Mouse (Mus musculus) hindbrain, embryonic 16.5 days (tissue): ENCODE results near the gene Gm20696. TPM values are rescaled to one million over a fixed set of nuclear protein-coding genes. Genes with fewer than 3 reads are reported as not detected.

ENCODE experiments used
- ATAC-seq: fragments of 200-750 bp; cut with Nextera tagmentation; 2 replicates; pipeline ENCODE4 v1.8.0; 2017; ENCODE audit warnings: moderate TSS enrichment, moderate library complexity
- H3K27ac ChIP-seq: fragments of 300-500 bp; sonication (generic); 2 replicates; pipeline ENCODE4 v1.5.1; 2014; ENCODE audit warnings: low read depth, mild to moderate bottlenecking, control low read depth, low read length, moderate library complexity
- H3K27me3 ChIP-seq: fragments of 300-500 bp; sonication (generic); replicated peaks from 2 replicates; pipeline ENCODE4 v1.6.1; 2014; ENCODE audit warnings: low read length; ENCODE audit not compliant: control insufficient read depth, insufficient read depth
- H3K36me3 ChIP-seq: fragments of 300-500 bp; sonication (generic); 2 replicates; pipeline ENCODE4 v1.6.1; 2014; ENCODE audit warnings: mild to moderate bottlenecking, low read length, moderate library complexity, mixed read lengths; ENCODE audit not compliant: control insufficient read depth, insufficient read depth
- H3K4me1 ChIP-seq: fragments of 300-500 bp; sonication (generic); 2 replicates; pipeline ENCODE4 v1.6.1; 2014; ENCODE audit warnings: low read depth, low read length; ENCODE audit not compliant: control insufficient read depth, insufficient read depth
- H3K4me2 ChIP-seq: fragments of 300-500 bp; sonication (generic); 2 replicates; pipeline ENCODE4 v1.6.1; 2014; ENCODE audit warnings: mild to moderate bottlenecking, low read length, control low read depth, moderate library complexity
- H3K4me3 ChIP-seq: fragments of 300-500 bp; sonication (generic); 2 replicates; pipeline ENCODE4 v1.5.1; 2014; ENCODE audit warnings: mild to moderate bottlenecking, low read length, control low read depth, moderate library complexity
- H3K9ac ChIP-seq: fragments of 300-500 bp; sonication (generic); 2 replicates; pipeline ENCODE4 v1.6.1; 2014; ENCODE audit warnings: low read depth, mild to moderate bottlenecking, control low read depth, low read length, moderate library complexity
- H3K9me3 ChIP-seq: fragments of 300-500 bp; sonication (generic); 2 replicates; pipeline ENCODE4 v1.6.1; 2014; ENCODE audit warnings: mild to moderate bottlenecking, low read length, moderate library complexity; ENCODE audit not compliant: control insufficient read depth
- WGBS: fragments of 180-500 bp; shearing (Covaris S2); extraction: QIAGEN DNeasy Blood & Tissue Kit; methylation state at CpG from one replicate; pipeline ENCODE4 v1.1.7; 2014; 5-methylcytosine and 5-hydroxymethylcytosine counted together
- polyA plus RNA-seq: library from polyadenylated mRNA; unstranded; fragments of >200 nt; fragmentation: Nextera tagmentation; extraction: Ambion mirVana; gene quantifications from 2 replicates; pipeline ENCODE4 v1.2.1, GENCODE M21; 2015

Gene Gm20696
- polyA plus RNA-seq, 1 experiment from 2014 or later: 1.8 TPM

- no peak overlapping the region for H3K4me3 ChIP-seq
- no peaks in the 10 kb centered on the region for H3K9me3 ChIP-seq
- WGBS: 98% methylated on average over 3 of the region's 3 CpGs
- no peak overlapping the region for H3K4me2 ChIP-seq
- ATAC-seq: no peak
- no peaks in the 10 kb centered on the region for H3K36me3 ChIP-seq
- no peak overlapping the region for H3K9ac ChIP-seq
- H3K4me1 ChIP-seq: no peaks in the 10 kb centered on the region
- H3K27me3 ChIP-seq: no peaks in the 10 kb centered on the region
- H3K27ac ChIP-seq: no peak overlapping the region
These were observed 361.4 kb downstream of the Gm20696 start for GRCm38 (mm10) chr6:99305236-99305635.

- no peaks in the 10 kb centered on the region for H3K27me3 ChIP-seq
- H3K4me3 ChIP-seq: no peak overlapping the region
- no peaks in the 10 kb centered on the region for H3K36me3 ChIP-seq
- H3K4me1 ChIP-seq: no peaks in the 10 kb centered on the region
- H3K27ac ChIP-seq: no peak overlapping the region
- 93% methylated on average over 6 of the region's 6 CpGs for WGBS
- no peaks in the 10 kb centered on the region for H3K9me3 ChIP-seq
- no peak overlapping the region for H3K4me2 ChIP-seq
- ATAC-seq: no peak
- H3K9ac ChIP-seq: no peak overlapping the region
These were observed 363.7 kb downstream of the Gm20696 start for GRCm38 (mm10) chr6:99302662-99303435.

GRCm38 (mm10) chr6:99301923-99302322, 364.7 kb downstream of the Gm20696 start:
- H3K9me3 ChIP-seq: no peaks in the 10 kb centered on the region
- no peaks in the 10 kb centered on the region for H3K27me3 ChIP-seq
- WGBS: 85% methylated on average over 8 of the region's 8 CpGs
- no peaks in the 10 kb centered on the region for H3K36me3 ChIP-seq
- H3K4me3 ChIP-seq: no peak overlapping the region
- no peak overlapping the region for H3K27ac ChIP-seq
- H3K9ac ChIP-seq: no peak overlapping the region
- ATAC-seq: no peak
- H3K4me2 ChIP-seq: no peak overlapping the region
- H3K4me1 ChIP-seq: no peaks in the 10 kb centered on the region

- no peak overlapping the region for H3K4me2 ChIP-seq
- H3K27ac ChIP-seq: no peak overlapping the region
- H3K9ac ChIP-seq: no peak overlapping the region
- no peaks in the 10 kb centered on the region for H3K27me3 ChIP-seq
- no peaks in the 10 kb centered on the region for H3K36me3 ChIP-seq
- WGBS: 95% methylated on average over 6 of the region's 6 CpGs
- no peak overlapping the region for H3K4me3 ChIP-seq
- no peak for ATAC-seq
- no peaks in the 10 kb centered on the region for H3K4me1 ChIP-seq
- H3K9me3 ChIP-seq: no peaks in the 10 kb centered on the region
These were observed 366.4 kb downstream of the Gm20696 start for GRCm38 (mm10) chr6:99300235-99300634.

GRCm38 (mm10) chr6:99299196-99299595, 367.4 kb downstream of the Gm20696 start:
- no peaks in the 10 kb centered on the region for H3K36me3 ChIP-seq
- no peak for ATAC-seq
- H3K4me3 ChIP-seq: no peak overlapping the region
- no peak overlapping the region for H3K4me2 ChIP-seq
- WGBS: 67% methylated on average over 14 of the region's 14 CpGs
- H3K9me3 ChIP-seq: no peaks in the 10 kb centered on the region
- H3K27me3 ChIP-seq: no peaks in the 10 kb centered on the region
- H3K4me1 ChIP-seq: no peaks in the 10 kb centered on the region
- H3K9ac ChIP-seq: no peak overlapping the region
- H3K27ac ChIP-seq: no peak overlapping the region

GRCm38 (mm10) chr6:99297535-99297934, 369.1 kb downstream of the Gm20696 start:
- H3K27me3 ChIP-seq: no peaks in the 10 kb centered on the region
- no peak for ATAC-seq
- H3K36me3 ChIP-seq: no peaks in the 10 kb centered on the region
- 91% methylated on average over 5 of the region's 5 CpGs for WGBS
- H3K27ac ChIP-seq: no peak overlapping the region
- H3K4me2 ChIP-seq: no peak overlapping the region
- H3K9ac ChIP-seq: no peak overlapping the region
- no peaks in the 10 kb centered on the region for H3K4me1 ChIP-seq
- H3K9me3 ChIP-seq: no peaks in the 10 kb centered on the region
- H3K4me3 ChIP-seq: no peak overlapping the region

GRCm38 (mm10) chr6:99295495-99295894, 371.1 kb downstream of the Gm20696 start:
- 81% methylated on average over 8 of the region's 8 CpGs for WGBS
- H3K27me3 ChIP-seq: no peaks in the 10 kb centered on the region

GRCm38 (mm10) chr6:99289220-99289619, 377.4 kb downstream of the Gm20696 start:
- H3K27me3 ChIP-seq: no peaks in the 10 kb centered on the region
- no peak overlapping the region for H3K4me2 ChIP-seq
- no peak for ATAC-seq
- no peaks in the 10 kb centered on the region for H3K36me3 ChIP-seq
- H3K4me3 ChIP-seq: no peak overlapping the region
- no peaks in the 10 kb centered on the region for H3K4me1 ChIP-seq
- no peak overlapping the region for H3K9ac ChIP-seq
- 50% methylated on average over 4 of the region's 4 CpGs for WGBS
- no peak overlapping the region for H3K27ac ChIP-seq
- no peaks in the 10 kb centered on the region for H3K9me3 ChIP-seq

More at GRCm38 (mm10) chr6:99295495-99295894, 371.1 kb downstream of the Gm20696 start:
- no peaks in the 10 kb centered on the region for H3K9me3 ChIP-seq
- no peak overlapping the region for H3K4me3 ChIP-seq
- H3K4me1 ChIP-seq: no peaks in the 10 kb centered on the region
- no peak for ATAC-seq
- no peak overlapping the region for H3K27ac ChIP-seq
- no peak overlapping the region for H3K4me2 ChIP-seq
- H3K9ac ChIP-seq: no peak overlapping the region
- no peaks in the 10 kb centered on the region for H3K36me3 ChIP-seq

- H3K9ac ChIP-seq: no peak overlapping the region
- H3K27me3 ChIP-seq: no peaks in the 10 kb centered on the region
- H3K4me2 ChIP-seq: no peak overlapping the region
- WGBS: 74% methylated on average over 3 of the region's 3 CpGs
- ATAC-seq: no peak
- no peak overlapping the region for H3K4me3 ChIP-seq
- H3K36me3 ChIP-seq: no peaks in the 10 kb centered on the region
- H3K27ac ChIP-seq: no peak overlapping the region
- H3K9me3 ChIP-seq: no peaks in the 10 kb centered on the region
- peaks cover 6% of the 10 kb centered on the region; the same call in 1 of the 2 replicates for H3K4me1 ChIP-seq
These were observed 381.6 kb downstream of the Gm20696 start for GRCm38 (mm10) chr6:99285026-99285425.
